Mouse (Mus musculus) midbrain, embryonic 11.5 days (tissue): ENCODE measurements around the gene Eml4. TPM values are rescaled to one million over a fixed set of nuclear protein-coding genes. Genes with fewer than 3 reads are reported as not detected.
A peak's percentile ranks its signal among the peaks of the same experiment; 100 is the strongest.

Experiments
- ATAC-seq: fragments of 200-750 bp; cut with Nextera tagmentation; 2 replicates; pipeline ENCODE4 v1.8.0; 2017; ENCODE audit warnings: moderate TSS enrichment, moderate library complexity; ENCODE audit not compliant: low FRiP score
- DNase-seq: peaks from one replicate; pipeline ENCODE4 v3.0.0; 2015; ENCODE audit warnings: low spot score; ENCODE audit errors: missing footprints
- H3K27ac ChIP-seq: fragments of 300-500 bp; sonication (generic); 2 replicates; pipeline ENCODE4 v1.5.1; 2014; ENCODE audit warnings: low read depth, low read length
- H3K27me3 ChIP-seq: fragments of 300-500 bp; sonication (generic); 2 replicates; pipeline ENCODE4 v1.6.1; 2014; ENCODE audit warnings: mild to moderate bottlenecking, low read length, moderate library complexity, mixed read lengths; ENCODE audit not compliant: control insufficient read depth, insufficient read depth
- H3K36me3 ChIP-seq: fragments of 300-500 bp; sonication (generic); 2 replicates; pipeline ENCODE4 v1.6.1; 2014; ENCODE audit warnings: mild to moderate bottlenecking, low read length, moderate library complexity, mixed read lengths; ENCODE audit not compliant: control insufficient read depth, insufficient read depth
- H3K4me1 ChIP-seq: fragments of 300-500 bp; sonication (generic); 2 replicates; pipeline ENCODE4 v1.6.1; 2014; ENCODE audit warnings: low read length; ENCODE audit not compliant: control insufficient read depth, insufficient read depth
- H3K4me2 ChIP-seq: fragments of 300-500 bp; sonication (generic); 2 replicates; pipeline ENCODE4 v1.6.1; 2014; ENCODE audit warnings: mild to moderate bottlenecking, moderate library complexity
- H3K4me3 ChIP-seq: fragments of 300-500 bp; sonication (generic); 2 replicates; pipeline ENCODE4 v1.5.1; 2014; ENCODE audit warnings: low read depth, low read length
- H3K9ac ChIP-seq: fragments of 300-500 bp; sonication (generic); 2 replicates; pipeline ENCODE4 v1.6.1; 2014; ENCODE audit warnings: low read length
- H3K9me3 ChIP-seq: fragments of 300-500 bp; sonication (generic); 2 replicates; pipeline ENCODE4 v1.6.1; 2016; ENCODE audit warnings: low read length; ENCODE audit not compliant: control insufficient read depth
- WGBS: fragments of 180-500 bp; shearing (Covaris S2); extraction: QIAGEN DNeasy Blood & Tissue Kit; methylation state at CpG from one replicate; pipeline ENCODE4 v1.1.7; 2014; 5-methylcytosine and 5-hydroxymethylcytosine counted together
- polyA plus RNA-seq: library from polyadenylated mRNA; unstranded; fragments of >200 nt; fragmentation: Nextera tagmentation; extraction: Ambion mirVana; gene quantifications from 2 replicates; pipeline ENCODE4 v1.2.1, GENCODE M21; 2014

Gene Eml4
- polyA plus RNA-seq, 1 experiment from 2014 or later: 40.5 TPM

DNA sequence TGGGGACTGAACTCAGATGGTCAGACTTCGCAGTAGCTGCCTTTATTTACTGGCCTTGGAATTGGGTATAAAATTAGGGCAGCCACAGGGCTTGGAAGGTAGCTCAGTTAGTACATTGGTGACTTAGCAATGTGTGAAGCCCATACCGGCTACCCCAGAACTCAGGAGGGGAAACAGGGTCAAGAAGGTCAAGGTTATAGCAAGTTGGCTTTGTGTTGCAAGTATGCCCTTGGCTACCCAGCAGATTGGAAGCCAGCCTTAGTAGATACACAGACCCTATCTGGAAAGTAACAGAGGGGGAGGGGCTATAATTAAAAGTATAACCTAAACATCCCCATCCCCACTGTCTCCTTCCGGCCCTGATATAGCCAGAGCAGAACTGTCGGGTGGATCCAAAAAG lies 171.2 kb downstream of the Eml4 start:
- Histone ChIP-seq H3K9ac (no peak overlapping the region), H3K9me3 (no peaks in the 10 kb centered on the region), H3K4me3 (no peak overlapping the region), H3K27ac (no peak overlapping the region), H3K36me3 (no peaks in the 10 kb centered on the region), H3K4me1 (peaks cover 8% of the 10 kb centered on the region), H3K4me2 (no peak overlapping the region), H3K27me3 (no peaks in the 10 kb centered on the region)
- DNase-seq: no peak
- WGBS: 94% methylated on average over 4 of the region's 4 CpGs
- no peak for ATAC-seq

DNA sequence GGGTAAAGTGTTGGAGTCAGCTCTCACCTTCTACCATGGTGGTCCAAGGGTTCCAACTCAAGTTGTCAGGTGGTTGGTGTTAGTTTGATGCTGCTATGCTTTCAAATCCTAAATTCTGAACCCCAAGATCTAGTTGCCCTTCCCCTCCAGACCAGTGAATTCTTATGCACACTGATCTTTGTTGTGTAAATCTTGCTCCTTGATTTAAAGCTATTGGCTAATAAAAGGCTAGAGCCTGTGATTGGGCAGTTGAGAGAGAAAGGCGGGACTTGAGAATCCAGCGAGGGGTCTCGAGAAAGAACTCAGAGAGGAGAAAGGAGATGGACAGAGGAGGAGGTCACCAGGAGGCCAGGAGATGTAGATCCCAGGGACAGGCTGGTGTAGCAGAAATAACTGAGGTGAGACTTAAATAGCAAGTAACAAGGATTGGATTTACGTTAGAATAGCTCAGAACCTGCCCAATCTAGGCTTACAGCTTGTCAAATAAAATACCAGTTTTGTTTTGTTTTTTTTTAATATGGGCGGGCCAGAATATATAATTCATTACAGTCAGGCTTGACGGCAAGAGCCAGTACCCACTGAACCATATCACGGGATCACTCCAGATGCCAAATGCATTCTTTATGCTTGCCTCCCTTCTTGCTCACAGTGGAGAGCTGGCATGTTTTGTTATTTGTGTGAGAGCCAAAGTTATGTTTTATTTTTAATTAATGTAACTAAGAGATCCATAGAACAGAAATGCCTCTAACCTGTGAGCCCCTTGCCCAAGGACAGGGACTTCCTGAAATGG lies 172.1 kb downstream of the Eml4 start:
- Histone ChIP-seq H3K9me3 (no peaks in the 10 kb centered on the region), H3K4me2 (no peak overlapping the region), H3K4me1 (peaks cover 16% of the 10 kb centered on the region), H3K4me3 (no peak overlapping the region), H3K27ac (no peak overlapping the region), H3K36me3 (no peaks in the 10 kb centered on the region), H3K27me3 (no peaks in the 10 kb centered on the region), H3K9ac (no peak overlapping the region)
- WGBS: 70% methylated on average over 7 of the region's 7 CpGs
- DNase-seq (no peak), ATAC-seq (no peak)

DNA sequence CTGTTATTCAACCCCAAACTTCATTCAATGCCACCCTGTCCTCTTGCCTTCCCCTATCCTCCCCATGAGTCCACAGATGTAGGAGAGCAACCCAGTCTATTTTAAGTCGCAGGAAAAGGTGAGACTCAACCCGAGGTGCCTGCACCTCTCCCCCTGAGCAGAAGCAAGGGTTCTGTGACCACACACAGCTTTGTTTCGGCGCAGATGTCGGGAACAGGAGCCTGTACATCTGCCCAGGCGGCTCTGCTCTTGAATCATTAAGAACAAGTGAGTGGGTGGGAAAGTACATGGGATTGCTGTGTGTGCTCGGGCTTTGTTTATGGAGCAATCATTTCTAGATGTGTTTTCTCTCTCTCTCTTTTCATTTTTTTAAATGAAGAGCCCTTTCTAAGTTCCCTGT lies 174.0 kb downstream of the Eml4 start:
- ATAC-seq: no peak
- Histone ChIP-seq H3K27me3 (no peaks in the 10 kb centered on the region), H3K4me2 (no peak overlapping the region), H3K4me3 (no peak overlapping the region), H3K27ac (no peak overlapping the region), H3K36me3 (no peaks in the 10 kb centered on the region), H3K9me3 (no peaks in the 10 kb centered on the region), H3K9ac (no peak overlapping the region), H3K4me1 (peaks cover 20% of the 10 kb centered on the region)
- DNase-seq: no peak
- WGBS: 58% methylated on average over 7 of the region's 7 CpGs

DNA sequence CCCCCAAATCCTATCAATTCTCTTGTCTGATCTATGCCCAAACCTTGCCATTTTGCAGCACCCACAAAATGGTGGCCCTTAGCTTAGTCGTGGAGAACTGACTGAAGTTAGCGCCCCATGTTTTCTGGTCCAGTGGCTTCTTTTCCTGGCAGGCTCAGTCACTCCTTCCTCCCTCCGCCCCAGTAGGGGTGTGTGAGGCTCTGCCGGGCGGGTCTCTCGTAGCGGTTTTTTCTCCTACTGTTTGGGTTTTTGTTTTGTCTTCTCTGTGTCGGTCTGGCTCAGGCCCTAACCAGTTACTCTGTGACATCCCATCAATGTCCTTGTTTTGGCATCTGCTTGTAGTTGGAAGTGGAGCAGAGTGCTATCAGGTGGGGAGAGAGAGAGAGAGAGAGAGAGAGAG lies 174.9 kb downstream of the Eml4 start:
- DNase-seq (peak; percentile 90), ATAC-seq (no peak)
- H3K4me3 ChIP-seq: no peak overlapping the region
- H3K4me1 ChIP-seq: peaks cover 20% of the 10 kb centered on the region
- WGBS: 2% methylated on average over 8 of the region's 8 CpGs
- no peak overlapping the region for H3K9ac ChIP-seq
- H3K9me3 ChIP-seq: no peaks in the 10 kb centered on the region
- no peaks in the 10 kb centered on the region for H3K36me3 ChIP-seq
- no peaks in the 10 kb centered on the region for H3K27me3 ChIP-seq
- H3K27ac ChIP-seq: no peak overlapping the region
- no peak overlapping the region for H3K4me2 ChIP-seq

DNA sequence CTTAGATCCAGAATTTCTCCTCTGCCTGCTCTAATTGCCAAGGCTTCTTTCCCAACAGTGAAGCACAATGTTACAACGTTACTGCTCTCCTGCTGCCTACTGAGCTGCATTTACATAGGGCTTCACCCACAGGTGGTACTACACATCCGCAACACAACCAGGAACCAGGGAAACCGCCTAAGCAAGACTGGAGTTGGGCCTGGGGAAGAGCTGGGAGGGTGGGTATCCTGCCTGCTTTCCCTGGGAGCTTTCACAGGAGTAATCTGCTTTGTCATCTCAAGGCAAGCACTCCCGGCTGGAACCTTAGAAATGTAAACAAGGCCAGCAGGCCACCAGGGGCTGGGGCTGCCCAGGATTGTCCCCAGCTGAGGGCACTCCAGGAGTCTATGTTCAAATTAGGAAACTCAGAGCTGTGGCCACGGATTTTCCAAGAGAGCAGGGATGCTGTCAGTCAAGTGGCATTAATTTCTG lies 175.4 kb downstream of the Eml4 start:
- Histone ChIP-seq H3K9ac (peak overlapping the region; percentile 27; the same call in 1 of the 2 replicates), H3K9me3 (no peaks in the 10 kb centered on the region), H3K36me3 (no peaks in the 10 kb centered on the region), H3K4me2 (0 out of 2 replicates have a peak overlapping the region, but pooled peaks have one; percentile 6), H3K27me3 (no peaks in the 10 kb centered on the region), H3K4me3 (no peak overlapping the region), H3K27ac (no peak overlapping the region; the same call in 1 of the 2 replicates), H3K4me1 (peaks cover 20% of the 10 kb centered on the region)
- WGBS: 4% methylated on average over 5 of the region's 5 CpGs
- peak; percentile 20; the same call in 1 of the 2 replicates for ATAC-seq
- peak; percentile 93 for DNase-seq

DNA sequence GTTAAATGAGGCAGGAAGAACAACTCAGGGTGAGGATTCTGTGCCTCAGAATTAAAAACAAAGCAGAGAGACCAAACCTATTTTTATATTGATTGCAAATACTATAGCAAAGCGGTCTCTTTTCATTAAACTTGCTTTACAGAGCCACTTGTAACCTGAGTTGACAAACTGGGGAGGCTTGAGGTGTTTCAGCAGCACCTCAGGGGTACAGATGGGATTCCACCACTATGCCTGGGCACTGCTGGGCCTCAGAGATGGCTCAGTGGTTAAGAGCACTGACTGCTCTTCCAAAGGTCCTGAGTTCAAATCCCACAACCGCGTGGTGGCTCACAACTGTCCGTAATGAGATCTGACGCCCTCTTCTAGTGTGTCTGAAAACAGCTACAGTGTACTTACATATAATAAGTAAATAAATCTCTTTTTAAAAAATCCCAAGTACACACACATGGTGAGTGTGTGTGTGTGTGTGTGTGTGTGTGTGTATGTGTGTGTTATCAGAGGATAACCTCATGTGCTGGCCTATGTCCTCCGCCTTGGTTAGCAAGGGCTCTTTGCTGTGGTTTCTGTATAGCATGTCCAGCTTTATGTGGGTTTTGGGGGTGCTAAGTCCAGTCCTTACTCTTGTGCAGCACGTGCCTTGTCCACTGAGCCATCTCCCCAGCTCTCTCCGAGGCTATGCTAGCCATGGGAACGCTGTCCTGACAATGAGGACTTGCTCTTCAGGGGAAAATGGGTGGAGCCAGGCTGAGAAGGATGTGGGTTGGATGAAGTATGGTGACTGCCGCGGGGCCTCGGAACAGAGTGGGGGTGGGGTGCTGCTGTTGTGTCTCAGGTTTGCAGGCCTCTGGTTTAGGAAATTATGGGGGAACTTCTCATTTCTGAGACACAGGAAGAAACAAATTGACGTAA lies 176.1 kb downstream of the Eml4 start:
- Histone ChIP-seq H3K9me3 (no peaks in the 10 kb centered on the region), H3K4me2 (peak overlapping the region; percentile 31), H3K27me3 (no peaks in the 10 kb centered on the region), H3K4me3 (no peak overlapping the region; the same call in 1 of the 2 replicates), H3K9ac (peak overlapping the region; percentile 48; the same call in 1 of the 2 replicates), H3K36me3 (no peaks in the 10 kb centered on the region), H3K4me1 (peaks cover 20% of the 10 kb centered on the region), H3K27ac (no peak overlapping the region; the same call in 1 of the 2 replicates)
- ATAC-seq (peak; percentile 91), DNase-seq (peak; percentile 79)
- WGBS: 24% methylated on average over 13 of the region's 13 CpGs

DNA sequence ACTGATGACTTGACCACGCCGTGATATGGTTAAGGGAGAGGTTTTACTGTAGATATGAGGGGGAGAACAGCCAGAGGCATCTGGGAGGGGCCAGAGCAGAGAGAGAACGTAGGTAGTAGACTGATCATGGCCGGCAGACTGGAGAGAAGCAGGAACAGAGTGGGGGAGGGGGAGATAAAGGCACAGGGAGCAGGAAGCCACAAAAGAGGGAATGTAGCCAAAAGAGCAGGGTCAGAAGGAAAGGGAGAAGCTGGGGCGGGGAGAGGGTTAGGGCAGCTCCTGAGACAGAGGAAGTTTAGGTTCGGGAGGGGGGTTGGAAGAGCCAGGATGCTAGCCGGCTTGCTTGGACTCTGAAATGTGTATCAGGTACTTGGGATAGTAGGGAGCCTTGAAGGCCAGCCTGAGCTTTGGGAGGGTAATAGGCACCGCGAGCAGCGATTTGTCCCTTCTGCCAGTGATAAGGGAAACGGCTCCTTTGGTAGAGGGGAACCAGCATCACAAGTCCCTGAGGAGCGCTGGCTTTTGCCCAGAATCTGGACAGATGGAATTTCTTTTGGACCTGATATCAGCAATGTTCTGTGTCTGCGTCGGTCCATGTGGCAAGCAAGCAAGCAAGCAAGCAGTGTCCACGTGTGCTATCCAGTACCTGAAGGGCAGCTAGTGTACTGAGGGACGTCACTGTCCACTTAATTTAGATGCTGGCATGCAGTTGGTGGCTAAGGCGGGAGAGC lies 177.1 kb downstream of the Eml4 start:
- WGBS: 25% methylated on average over 17 of the region's 17 CpGs
- Histone ChIP-seq H3K9ac (peak overlapping the region; percentile 48), H3K27me3 (no peaks in the 10 kb centered on the region), H3K9me3 (no peaks in the 10 kb centered on the region), H3K4me1 (peaks cover 20% of the 10 kb centered on the region), H3K36me3 (no peaks in the 10 kb centered on the region), H3K4me3 (peak overlapping the region; percentile 13; the same call in 1 of the 2 replicates), H3K27ac (peak overlapping the region; percentile 44; the same call in 1 of the 2 replicates), H3K4me2 (peak overlapping the region; percentile 31)
- ATAC-seq: peak; percentile 62
- peak; percentile 93 for DNase-seq
